Mouse (Mus musculus): ENCODE measurements around the gene Pafah1b2. TPM values are rescaled to one million over a fixed set of nuclear protein-coding genes. Genes with fewer than 3 reads are reported as not detected.

The Pafah1b2 gene
- polyA plus RNA-seq, 1 experiment from 2014 or later = 161 TPM

GRCm38 (mm10) chr9:45981331-45981730 lies 31.2 kb downstream of the Pafah1b2 start:
- Histone ChIP-seq H3K36me3 (0 out of 2 replicates have a peak, but pooled peaks cover 6% of the 10 kb centered on the region), H3K27me3 (no peaks in the 10 kb centered on the region), H3K9me3 (replicated peaks) (no peaks in the 10 kb centered on the region), H3K4me3 (replicated peaks) (no peak overlapping the region), H3K9ac (no peak overlapping the region), H3K4me2 (replicated peaks) (no peak overlapping the region), H3K4me1 (peaks cover 28% of the 10 kb centered on the region), H3K27ac (replicated peaks) (no peak overlapping the region)
- ATAC-seq (ENCODE audit: insufficient number of reproducible peaks, low FRiP score, low TSS enrichment, low read depth) = no peak

GRCm38 (mm10) chr9:45980611-45981010 lies 31.9 kb downstream of the Pafah1b2 start:
- WGBS = 91% methylated on average over 1 of the region's 1 CpGs
- ATAC-seq (ENCODE audit: insufficient number of reproducible peaks, low FRiP score, low TSS enrichment, low read depth) = no peak
- no peak overlapping the region for H3K27ac ChIP-seq (replicated peaks)

GRCm38 (mm10) chr9:45979778-45980177 lies 32.7 kb downstream of the Pafah1b2 start:
- peaks cover 24% of the 10 kb centered on the region for H3K4me1 ChIP-seq
- no peak for ATAC-seq (ENCODE audit: insufficient number of reproducible peaks, low FRiP score, low TSS enrichment, low read depth)
- H3K4me2 ChIP-seq (replicated peaks) = no peak overlapping the region
- H3K9me3 ChIP-seq (replicated peaks) = no peaks in the 10 kb centered on the region
- no peak overlapping the region for H3K27ac ChIP-seq (replicated peaks)
- no peaks in the 10 kb centered on the region for H3K27me3 ChIP-seq
- 92% methylated on average over 2 of the region's 2 CpGs for WGBS
- H3K36me3 ChIP-seq = peaks cover 15% of the 10 kb centered on the region
- no peak overlapping the region for H3K4me3 ChIP-seq (replicated peaks)
- H3K9ac ChIP-seq = no peak overlapping the region

More at GRCm38 (mm10) chr9:45980611-45981010, 31.9 kb downstream of the Pafah1b2 start:
- Histone ChIP-seq H3K9me3 (replicated peaks) (no peaks in the 10 kb centered on the region), H3K36me3 (peaks cover 9% of the 10 kb centered on the region; the same call in 1 of the 2 replicates), H3K4me2 (replicated peaks) (no peak overlapping the region), H3K4me3 (replicated peaks) (no peak overlapping the region), H3K9ac (no peak overlapping the region), H3K27me3 (no peaks in the 10 kb centered on the region), H3K4me1 (peaks cover 28% of the 10 kb centered on the region)

- H3K4me3 ChIP-seq (replicated peaks) = no peak overlapping the region
- no peak overlapping the region for H3K27ac ChIP-seq (replicated peaks)
- no peak overlapping the region for H3K4me2 ChIP-seq (replicated peaks)
- peaks cover 37% of the 10 kb centered on the region for H3K36me3 ChIP-seq
- H3K9ac ChIP-seq = no peak overlapping the region
- ATAC-seq (ENCODE audit: insufficient number of reproducible peaks, low FRiP score, low TSS enrichment, low read depth) = no peak
- 84% methylated on average over 2 of the region's 2 CpGs for WGBS
- no peaks in the 10 kb centered on the region for H3K27me3 ChIP-seq
- no peaks in the 10 kb centered on the region for H3K9me3 ChIP-seq (replicated peaks)
- peaks cover 9% of the 10 kb centered on the region; the same call in 1 of the 2 replicates for H3K4me1 ChIP-seq
Observed at GRCm38 (mm10) chr9:45976884-45977283, 35.6 kb downstream of the Pafah1b2 start.

- peaks cover 61% of the 10 kb centered on the region for H3K36me3 ChIP-seq
- no peak for ATAC-seq (ENCODE audit: insufficient number of reproducible peaks, low FRiP score, low TSS enrichment, low read depth)
- no peak overlapping the region for H3K9ac ChIP-seq
- H3K9me3 ChIP-seq (replicated peaks) = no peaks in the 10 kb centered on the region
- peaks cover 9% of the 10 kb centered on the region for H3K4me1 ChIP-seq
- no peak overlapping the region for H3K27ac ChIP-seq (replicated peaks)
- WGBS = 93% methylated on average over 6 of the region's 6 CpGs
- no peaks in the 10 kb centered on the region for H3K27me3 ChIP-seq
- H3K4me3 ChIP-seq (replicated peaks) = no peak overlapping the region
- no peak overlapping the region for H3K4me2 ChIP-seq (replicated peaks)
Observed at GRCm38 (mm10) chr9:45963577-45963976, 48.9 kb downstream of the Pafah1b2 start.

GRCm38 (mm10) chr9:45961855-45962254 lies 50.6 kb downstream of the Pafah1b2 start:
- no peaks in the 10 kb centered on the region for H3K9me3 ChIP-seq (replicated peaks)
- ATAC-seq (ENCODE audit: insufficient number of reproducible peaks, low FRiP score, low TSS enrichment, low read depth) = no peak
- no peaks in the 10 kb centered on the region for H3K27me3 ChIP-seq
- H3K27ac ChIP-seq (replicated peaks) = no peak overlapping the region
- peaks cover 48% of the 10 kb centered on the region for H3K36me3 ChIP-seq
- 67% methylated on average over 2 of the region's 2 CpGs for WGBS
- no peak overlapping the region for H3K4me2 ChIP-seq (replicated peaks)
- H3K4me1 ChIP-seq = peaks cover 16% of the 10 kb centered on the region
- H3K4me3 ChIP-seq (replicated peaks) = no peak overlapping the region
- no peak overlapping the region for H3K9ac ChIP-seq

- H3K9me3 ChIP-seq (replicated peaks) = no peaks in the 10 kb centered on the region
- H3K36me3 ChIP-seq = peaks cover 30% of the 10 kb centered on the region
- no peak overlapping the region for H3K4me2 ChIP-seq (replicated peaks)
- ATAC-seq (ENCODE audit: insufficient number of reproducible peaks, low FRiP score, low TSS enrichment, low read depth) = no peak
- no peak overlapping the region for H3K9ac ChIP-seq
- no peak overlapping the region for H3K4me3 ChIP-seq (replicated peaks)
- H3K4me1 ChIP-seq = peaks cover 27% of the 10 kb centered on the region
- WGBS = 70% methylated on average over 7 of the region's 7 CpGs
- H3K27me3 ChIP-seq = no peaks in the 10 kb centered on the region
- no peak overlapping the region for H3K27ac ChIP-seq (replicated peaks)
Observed at GRCm38 (mm10) chr9:45959661-45960060, 52.8 kb downstream of the Pafah1b2 start.

GRCm38 (mm10) chr9:45958851-45959250 lies 53.6 kb downstream of the Pafah1b2 start:
- H3K4me1 ChIP-seq = peaks cover 30% of the 10 kb centered on the region
- H3K9me3 ChIP-seq (replicated peaks) = no peaks in the 10 kb centered on the region
- peak overlapping the region; percentile 36; the same call in 1 of the 2 replicates for H3K27ac ChIP-seq (replicated peaks)
- no peak for ATAC-seq (ENCODE audit: insufficient number of reproducible peaks, low FRiP score, low TSS enrichment, low read depth)
- H3K4me2 ChIP-seq (replicated peaks) = no peak overlapping the region
- no peaks in the 10 kb centered on the region for H3K27me3 ChIP-seq
- H3K9ac ChIP-seq = no peak overlapping the region
- no peak overlapping the region for H3K4me3 ChIP-seq (replicated peaks)
- 33% methylated on average over 4 of the region's 4 CpGs for WGBS
- peaks cover 23% of the 10 kb centered on the region for H3K36me3 ChIP-seq

GRCm38 (mm10) chr9:45958023-45958670 lies 54.3 kb downstream of the Pafah1b2 start:
- Histone ChIP-seq H3K4me1 (peaks cover 37% of the 10 kb centered on the region), H3K9ac (no peak overlapping the region), H3K27me3 (no peaks in the 10 kb centered on the region), H3K27ac (replicated peaks) (0 out of 2 replicates have a peak overlapping the region, but pooled peaks have one; percentile 36), H3K4me3 (replicated peaks) (no peak overlapping the region), H3K4me2 (replicated peaks) (no peak overlapping the region), H3K36me3 (peaks cover 17% of the 10 kb centered on the region), H3K9me3 (replicated peaks) (no peaks in the 10 kb centered on the region)
- WGBS = 54% methylated on average over 7 of the region's 7 CpGs
- ATAC-seq (ENCODE audit: insufficient number of reproducible peaks, low FRiP score, low TSS enrichment, low read depth) = no peak

GRCm38 (mm10) chr9:45955107-45955963 lies 57.2 kb downstream of the Pafah1b2 start, which contains the start of gene Sidt2:
Gene Sidt2, minus strand, starts transcription at chr9:45955258.
- no peaks in the 10 kb centered on the region for H3K27me3 ChIP-seq
- H3K27ac ChIP-seq (replicated peaks) = peak within 1 kb of the TSS; percentile 95
- 1% methylated on average over 46 of the region's 48 CpGs for WGBS
- H3K9me3 ChIP-seq (replicated peaks) = no peaks in the 10 kb centered on the region
- peak within 1 kb of the TSS; percentile 86 for H3K4me3 ChIP-seq (replicated peaks)
- peak; percentile 95 for ATAC-seq (ENCODE audit: insufficient number of reproducible peaks, low FRiP score, low TSS enrichment, low read depth)
- H3K4me1 ChIP-seq = peaks cover 38% of the 10 kb centered on the region
- peak within 1 kb of the TSS; percentile 92 for H3K9ac ChIP-seq
- H3K36me3 ChIP-seq = peaks cover 19% of the 10 kb centered on the region
- H3K4me2 ChIP-seq (replicated peaks) = peak within 1 kb of the TSS; percentile 84

GRCm38 (mm10) chr9:45954294-45955106 lies 58.0 kb downstream of the Pafah1b2 start:
- Histone ChIP-seq H3K4me3 (replicated peaks) (peak overlapping the region; percentile 86), H3K27me3 (no peaks in the 10 kb centered on the region), H3K9ac (peak overlapping the region; percentile 92), H3K9me3 (replicated peaks) (no peaks in the 10 kb centered on the region), H3K4me1 (peaks cover 38% of the 10 kb centered on the region), H3K36me3 (peaks cover 27% of the 10 kb centered on the region), H3K4me2 (replicated peaks) (peak overlapping the region; percentile 84), H3K27ac (replicated peaks) (peak overlapping the region; percentile 95)
- WGBS = under 1% methylated on average over 63 of the region's 63 CpGs
- ATAC-seq (ENCODE audit: insufficient number of reproducible peaks, low FRiP score, low TSS enrichment, low read depth) = peak; percentile 39
